Mouse (Mus musculus) kidney, embryonic 15.5 days (tissue): ENCODE data around the gene Plxdc1. TPM values are rescaled to one million over a fixed set of nuclear protein-coding genes. Genes with fewer than 3 reads are reported as not detected.

Experiments used
- ATAC-seq: fragments of 200-750 bp; cut with Nextera tagmentation; replicated peaks from 2 replicates; pipeline ENCODE4 v1.8.0; 2017; ENCODE audit warnings: moderate TSS enrichment; ENCODE audit not compliant: low FRiP score
- H3K27ac ChIP-seq: fragments of 300-500 bp; sonication (generic); 2 replicates; pipeline ENCODE4 v1.5.1; 2015; ENCODE audit warnings: mild to moderate bottlenecking, inconsistent platforms
- H3K27me3 ChIP-seq: fragments of 300-500 bp; sonication (generic); 2 replicates; pipeline ENCODE4 v1.6.1; 2015; ENCODE audit warnings: inconsistent platforms
- H3K36me3 ChIP-seq: fragments of 300-500 bp; sonication (generic); 2 replicates; pipeline ENCODE4 v1.6.1; 2015; ENCODE audit warnings: inconsistent platforms
- H3K4me1 ChIP-seq: fragments of 300-500 bp; sonication (generic); 2 replicates; pipeline ENCODE4 v1.6.1; 2015; ENCODE audit warnings: inconsistent platforms
- H3K4me2 ChIP-seq: fragments of 300-500 bp; sonication (generic); 2 replicates; pipeline ENCODE4 v1.6.1; 2015; ENCODE audit warnings: moderate library complexity, mild to moderate bottlenecking, inconsistent platforms
- H3K4me3 ChIP-seq: fragments of 300-500 bp; sonication (generic); replicated peaks from 2 replicates; pipeline ENCODE4 v1.5.1; 2015; ENCODE audit warnings: mild to moderate bottlenecking, inconsistent platforms
- H3K9ac ChIP-seq: fragments of 300-500 bp; sonication (generic); 2 replicates; pipeline ENCODE4 v1.6.1; 2015; ENCODE audit warnings: mild to moderate bottlenecking, inconsistent platforms
- H3K9me3 ChIP-seq: fragments of 300-500 bp; sonication (generic); replicated peaks from 2 replicates; pipeline ENCODE4 v1.6.1; 2016; ENCODE audit warnings: inconsistent platforms
- WGBS: fragments of 180-500 bp; shearing (Covaris S2); methylation state at CpG from one replicate; pipeline ENCODE4 v1.1.7; 2015; ENCODE audit warnings: mixed read lengths; 5-methylcytosine and 5-hydroxymethylcytosine counted together
- microRNA-seq: library from miRNA; unstranded; fragments of <30 nt; microRNA quantifications from one replicate; pipeline ENCODE4, GENCODE M21; 2016
- polyA plus RNA-seq: library from polyadenylated mRNA; unstranded; fragments of >200 nt; fragmentation: Nextera tagmentation; extraction: Ambion mirVana; gene quantifications from 2 replicates; pipeline ENCODE4 v1.2.1, GENCODE M21; 2015

Plxdc1 gene
- polyA plus RNA-seq, 1 experiment from 2014 or later = 2.0 TPM

GRCm38 (mm10) chr11:97896655-97897054 lies 89.6 kb downstream of the Plxdc1 start:
- no peak overlapping the region for H3K9ac ChIP-seq
- peaks cover 3% of the 10 kb centered on the region; the same call in 1 of the 2 replicates for H3K4me1 ChIP-seq
- no peaks in the 10 kb centered on the region for H3K9me3 ChIP-seq
- H3K4me3 ChIP-seq = no peak overlapping the region
- H3K4me2 ChIP-seq = no peak overlapping the region
- no peak overlapping the region for H3K27ac ChIP-seq
- WGBS = 67% methylated on average over 4 of the region's 4 CpGs
- ATAC-seq = no peak
- no peaks in the 10 kb centered on the region for H3K27me3 ChIP-seq
- no peaks in the 10 kb centered on the region for H3K36me3 ChIP-seq

DNA sequence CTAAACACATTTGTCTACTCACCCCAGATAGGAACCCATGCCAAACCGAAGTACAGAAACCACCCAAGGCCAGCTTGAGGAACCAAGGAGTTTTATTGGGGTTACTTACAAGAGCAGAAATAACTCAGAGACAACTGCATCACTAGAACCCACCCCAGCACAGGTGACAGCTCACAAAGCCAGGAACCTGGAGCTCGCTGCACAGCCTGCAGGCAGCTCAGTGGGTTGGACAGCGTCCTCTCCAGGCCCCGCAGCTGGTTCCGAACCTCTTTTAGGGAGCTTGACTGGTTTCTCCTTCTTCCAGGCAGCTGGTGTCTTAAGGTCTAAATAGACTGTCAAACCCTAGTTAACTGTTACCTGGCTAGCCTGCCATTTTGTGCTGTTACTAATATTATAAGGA lies 94.4 kb downstream of the Plxdc1 start:
- 75% methylated on average over 5 of the region's 5 CpGs for WGBS

GRCm38 (mm10) chr11:97885296-97885915 lies 100.8 kb downstream of the Plxdc1 start:
- WGBS = 90% methylated on average over 2 of the region's 2 CpGs
- ATAC-seq = no peak
- peak overlapping the region; percentile 50; the same call in 1 of the 2 replicates for H3K4me3 ChIP-seq
- H3K36me3 ChIP-seq = no peaks in the 10 kb centered on the region
- H3K27ac ChIP-seq = 0 out of 2 replicates have a peak overlapping the region, but pooled peaks have one; percentile 90
- no peaks in the 10 kb centered on the region for H3K27me3 ChIP-seq
- H3K9ac ChIP-seq = no peak overlapping the region
- peak overlapping the region; percentile 62; the same call in 1 of the 2 replicates for H3K4me2 ChIP-seq
- no peaks in the 10 kb centered on the region; the same call in 1 of the 2 replicates for H3K4me1 ChIP-seq
- H3K9me3 ChIP-seq = no peaks in the 10 kb centered on the region

More for the DNA sequence above, 94.4 kb downstream of the Plxdc1 start:
- Histone ChIP-seq H3K4me1 (no peaks in the 10 kb centered on the region), H3K4me2 (no peak overlapping the region), H3K27me3 (no peaks in the 10 kb centered on the region), H3K9ac (no peak overlapping the region), H3K27ac (no peak overlapping the region), H3K9me3 (no peaks in the 10 kb centered on the region), H3K36me3 (no peaks in the 10 kb centered on the region), H3K4me3 (no peak overlapping the region)
- no peak for ATAC-seq

- Histone ChIP-seq H3K27me3 (no peaks in the 10 kb centered on the region), H3K4me2 (peak overlapping the region; percentile 62), H3K27ac (peak overlapping the region; percentile 90), H3K9ac (peak overlapping the region; percentile 31; the same call in 1 of the 2 replicates), H3K9me3 (no peaks in the 10 kb centered on the region), H3K36me3 (no peaks in the 10 kb centered on the region), H3K4me3 (peak overlapping the region; percentile 50), H3K4me1 (no peaks in the 10 kb centered on the region; the same call in 1 of the 2 replicates)
- 29% methylated on average over 7 of the region's 7 CpGs for WGBS
- peak; percentile 16; the same call in 1 of the 2 replicates for ATAC-seq
Measured at GRCm38 (mm10) chr11:97884601-97885185, 101.6 kb downstream of the Plxdc1 start.

DNA sequence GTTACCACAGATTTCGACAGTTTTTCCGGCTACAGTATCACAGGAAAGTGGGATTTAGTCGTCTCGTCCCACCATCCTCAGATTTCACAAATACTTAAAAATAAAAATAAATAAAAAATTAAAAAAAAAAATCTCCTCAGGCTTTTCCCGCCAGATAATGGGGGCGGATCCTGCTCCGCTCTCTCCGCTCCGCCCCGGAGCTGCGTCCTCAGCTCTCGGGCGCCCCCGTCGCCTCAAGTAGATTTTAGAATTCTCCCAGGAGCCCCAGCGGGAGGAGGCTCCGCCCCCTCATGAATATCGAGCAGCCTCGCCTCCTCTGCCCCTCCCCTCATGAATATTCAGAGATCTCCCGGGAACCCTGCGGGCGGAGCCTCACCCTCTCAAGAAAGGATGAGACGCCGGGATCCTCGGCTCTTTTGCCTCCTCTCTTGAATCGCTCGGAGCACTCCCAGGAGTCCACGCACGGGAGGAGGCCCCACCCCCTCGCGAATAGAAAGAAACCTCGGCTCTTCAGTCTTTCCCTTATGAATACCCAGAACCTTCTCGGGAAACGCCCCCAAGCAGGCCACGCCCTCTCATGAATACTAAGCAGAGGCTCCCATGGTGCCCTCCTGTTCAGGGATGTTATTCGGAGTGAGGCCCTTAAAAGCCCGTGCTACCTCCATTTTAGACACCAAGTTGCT lies 102.2 kb downstream of the Plxdc1 start, which contains the start of gene Fbxo47:
TSS of gene Fbxo47 (minus strand) at position 237 of the 683 bp plus-strand sequence.
- Histone ChIP-seq H3K4me2 (peak within 1 kb of the TSS; percentile 62), H3K9me3 (no peaks in the 10 kb centered on the region), H3K4me1 (no peaks in the 10 kb centered on the region; the same call in 1 of the 2 replicates), H3K36me3 (no peaks in the 10 kb centered on the region), H3K27ac (peak within 1 kb of the TSS; percentile 90), H3K4me3 (peak within 1 kb of the TSS; percentile 50), H3K27me3 (no peaks in the 10 kb centered on the region), H3K9ac (peak within 1 kb of the TSS; percentile 31; the same call in 1 of the 2 replicates)
- under 1% methylated on average over 37 of the region's 37 CpGs for WGBS
- ATAC-seq = peak; percentile 97

GRCm38 (mm10) chr11:97883542-97883917 lies 102.7 kb downstream of the Plxdc1 start:
- H3K4me3 ChIP-seq = peak overlapping the region; percentile 50
- H3K36me3 ChIP-seq = no peaks in the 10 kb centered on the region
- peak overlapping the region; percentile 88 for H3K27ac ChIP-seq
- peak overlapping the region; percentile 29; the same call in 1 of the 2 replicates for H3K9ac ChIP-seq
- peak overlapping the region; percentile 62 for H3K4me2 ChIP-seq
- no peaks in the 10 kb centered on the region for H3K27me3 ChIP-seq
- peak; percentile 44; the same call in 1 of the 2 replicates for ATAC-seq
- H3K9me3 ChIP-seq = no peaks in the 10 kb centered on the region
- 6% methylated on average over 26 of the region's 26 CpGs for WGBS
- H3K4me1 ChIP-seq = no peaks in the 10 kb centered on the region; the same call in 1 of the 2 replicates

GRCm38 (mm10) chr11:97880362-97880761 lies 105.9 kb downstream of the Plxdc1 start:
- no peaks in the 10 kb centered on the region for H3K9me3 ChIP-seq
- no peak overlapping the region for H3K27ac ChIP-seq
- H3K4me1 ChIP-seq = no peaks in the 10 kb centered on the region; the same call in 1 of the 2 replicates
- no peaks in the 10 kb centered on the region for H3K36me3 ChIP-seq
- no peaks in the 10 kb centered on the region for H3K27me3 ChIP-seq
- no peak for ATAC-seq
- no peak overlapping the region for H3K4me3 ChIP-seq
- 94% methylated on average over 4 of the region's 4 CpGs for WGBS
- no peak overlapping the region for H3K9ac ChIP-seq
- H3K4me2 ChIP-seq = no peak overlapping the region

DNA sequence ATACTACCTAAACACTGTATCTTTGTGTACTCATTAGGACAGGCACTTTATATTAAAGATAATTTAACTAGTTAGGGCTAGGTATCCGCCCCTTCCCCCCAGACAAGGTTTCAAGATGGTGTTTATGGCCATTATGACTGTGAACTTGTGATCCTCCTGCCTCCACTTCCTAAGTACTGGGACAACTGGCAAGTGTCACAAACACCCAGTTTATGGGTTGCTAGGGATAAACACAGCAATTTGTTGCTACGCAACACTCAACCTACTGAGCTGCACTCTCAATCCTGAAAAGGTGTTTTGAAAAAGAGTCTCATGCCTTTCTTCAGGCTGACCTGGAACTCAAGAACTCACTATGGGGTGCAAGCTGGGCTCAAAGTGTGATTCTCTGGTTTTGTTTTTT lies 108.9 kb downstream of the Plxdc1 start:
- no peak for ATAC-seq
- Histone ChIP-seq H3K9me3 (no peaks in the 10 kb centered on the region), H3K4me2 (no peak overlapping the region), H3K4me3 (no peak overlapping the region), H3K9ac (no peak overlapping the region), H3K27me3 (no peaks in the 10 kb centered on the region), H3K27ac (no peak overlapping the region), H3K36me3 (no peaks in the 10 kb centered on the region), H3K4me1 (no peaks in the 10 kb centered on the region)
- 61% methylated on average over 2 of the region's 2 CpGs for WGBS

- 88% methylated on average over 1 of the region's 1 CpGs for WGBS
- no peaks in the 10 kb centered on the region for H3K9me3 ChIP-seq
- ATAC-seq = no peak
Measured at GRCm38 (mm10) chr11:97874396-97874795, 111.8 kb downstream of the Plxdc1 start.

More at GRCm38 (mm10) chr11:97874396-97874795, 111.8 kb downstream of the Plxdc1 start:
- Histone ChIP-seq H3K4me3 (no peak overlapping the region), H3K27ac (no peak overlapping the region), H3K27me3 (no peaks in the 10 kb centered on the region), H3K9ac (no peak overlapping the region), H3K4me2 (no peak overlapping the region), H3K36me3 (no peaks in the 10 kb centered on the region), H3K4me1 (no peaks in the 10 kb centered on the region)

Small RNAs within 50 kb of the gene (microRNA-seq; reads per million reads assigned to microRNA genes)
- gene Gm22461 = not detected
- not detected for gene Gm27597

Other genes starting within 250 kb of the Plxdc1 start
- gene Pip4k2b, start 241.7 kb downstream of the Plxdc1 start, polyA plus RNA-seq = 1.8 and 1.9 TPM in 2 replicates
- 19.2 and 19.5 TPM in 2 replicates for gene Cwc25, start 219.9 kb downstream of the Plxdc1 start, polyA plus RNA-seq
- gene 1700001P01Rik, start 210.5 kb downstream of the Plxdc1 start, polyA plus RNA-seq = 0.62 and 0.67 TPM in 2 replicates
- gene Rpl23, start 204.0 kb downstream of the Plxdc1 start, polyA plus RNA-seq = 565 and 652 TPM in 2 replicates
- gene Lasp1, start 187.4 kb downstream of the Plxdc1 start, polyA plus RNA-seq = 104 and 108 TPM in 2 replicates
- 7.4 and 7.5 TPM in 2 replicates for gene B230217C12Rik, start 145.7 kb downstream of the Plxdc1 start, polyA plus RNA-seq
- gene Fbxo47, start 102.3 kb downstream of the Plxdc1 start, polyA plus RNA-seq = 0.48 and 0.73 TPM in 2 replicates
- gene Arl5c, start 9.7 kb upstream of the Plxdc1 start, polyA plus RNA-seq = 9.9 and 10.1 TPM in 2 replicates
- 14.6 and 15.2 TPM in 2 replicates for gene Cacnb1, start 36.6 kb upstream of the Plxdc1 start, polyA plus RNA-seq
- 1,072 and 1,152 TPM in 2 replicates for gene Rpl19, start 40.3 kb upstream of the Plxdc1 start, polyA plus RNA-seq
- gene Stac2, start 67.0 kb upstream of the Plxdc1 start, polyA plus RNA-seq = 3.7 and 4.3 TPM in 2 replicates
- 18.0 and 20.3 TPM in 2 replicates for gene Fbxl20, start 164.0 kb upstream of the Plxdc1 start, polyA plus RNA-seq
- gene Med1, start 206.8 kb upstream of the Plxdc1 start, polyA plus RNA-seq = 66.6 and 72.8 TPM in 2 replicates
- 10.9 and 11.9 TPM in 2 replicates for gene Cdk12, start 216.6 kb upstream of the Plxdc1 start, polyA plus RNA-seq